Mouse (Mus musculus): ENCODE results near the gene Crybb3. TPM values are rescaled to one million over a fixed set of nuclear protein-coding genes. Genes with fewer than 3 reads are reported as not detected.

Crybb3 gene
- total RNA-seq, 2 experiments from 2014 or later = 2.6 to 3.0 TPM

GRCm38 (mm10) chr5:113054308-113054707 lies 27.1 kb downstream of the Crybb3 start:
- DNase-seq (ENCODE audit: low spot score in 2 of 2) = peak; percentile 84 to 88

GRCm38 (mm10) chr5:113050581-113051185 lies 30.7 kb downstream of the Crybb3 start:
- DNase-seq (ENCODE audit: low spot score in 2 of 2) = peak in 1 of 2 experiments; percentile 33

- DNase-seq (ENCODE audit: low spot score in 2 of 2) = peak in 1 of 2 experiments; percentile 48
These were observed 31.5 kb downstream of the Crybb3 start for GRCm38 (mm10) chr5:113049876-113050275.

- DNase-seq (ENCODE audit: low spot score in 2 of 2) = peak; percentile 42 to 48
These were observed 35.7 kb downstream of the Crybb3 start for GRCm38 (mm10) chr5:113045511-113046273.

GRCm38 (mm10) chr5:113043531-113043930 lies 37.9 kb downstream of the Crybb3 start:
- peak; percentile 42 to 78 for DNase-seq (ENCODE audit: low spot score in 2 of 2)

- DNase-seq (ENCODE audit: low spot score in 2 of 2) = peak; percentile 79 to 90
These were observed 39.8 kb downstream of the Crybb3 start for GRCm38 (mm10) chr5:113041567-113042071.

- no peak for DNase-seq (ENCODE audit: low spot score in 2 of 2)
These were observed 40.6 kb downstream of the Crybb3 start for GRCm38 (mm10) chr5:113040776-113041175.

- DNase-seq (ENCODE audit: low spot score in 2 of 2) = no peak
These were observed 42.8 kb downstream of the Crybb3 start for GRCm38 (mm10) chr5:113038601-113039000.

- DNase-seq (ENCODE audit: low spot score in 2 of 2) = no peak
These were observed 46.0 kb downstream of the Crybb3 start for GRCm38 (mm10) chr5:113035094-113036047.

- DNase-seq (ENCODE audit: low spot score in 2 of 2) = no peak
These were observed 50.1 kb downstream of the Crybb3 start for GRCm38 (mm10) chr5:113031201-113031754.

GRCm38 (mm10) chr5:113030082-113030481 lies 51.3 kb downstream of the Crybb3 start:
- no peak for DNase-seq (ENCODE audit: low spot score in 2 of 2)

- no peak for DNase-seq (ENCODE audit: low spot score in 2 of 2)
These were observed 54.7 kb downstream of the Crybb3 start for GRCm38 (mm10) chr5:113026706-113027105.

Other genes with a start within 250 kb of the Crybb3 start
- gene Myo18b, start 185.2 kb downstream of the Crybb3 start, total RNA-seq (2021) = 1 to 10 TPM; 2.2 to 2.6 TPM
- gene Grk3, start 65.8 kb downstream of the Crybb3 start, total RNA-seq (2021) = 10 to 100 TPM; 57.3 to 76.8 TPM
- gene Crybb2, start 11.5 kb downstream of the Crybb3 start, total RNA-seq (2021) = not detected
- 10 to 100 TPM; 69.6 to 70.6 TPM for gene 2900026A02Rik, start 139.7 kb upstream of the Crybb3 start, total RNA-seq (2021)
- not detected for gene Tmem211, start 145.3 kb upstream of the Crybb3 start, total RNA-seq (2021)
- gene Sgsm1, start 229.2 kb upstream of the Crybb3 start, total RNA-seq (2021) = 10 to 100 TPM; 67.8 to 73.2 TPM